Mouse (Mus musculus): ENCODE results near the gene Tbr1. TPM values are rescaled to one million over a fixed set of nuclear protein-coding genes. Genes with fewer than 3 reads are reported as not detected.

Tbr1 gene
- under 1 TPM; 0.77 to 0.87 TPM for polyA plus RNA-seq (2017; shearing (Covaris generic))

GRCm38 (mm10) chr2:61802656-61803251 lies at the start of gene Tbr1:
Gene Tbr1 (plus strand): TSS chr2:61802930.

Other genes with a start within 250 kb of the Tbr1 start
- 100 to 1,000 TPM; 136 to 202 TPM for gene Tank, start 224.3 kb upstream of the Tbr1 start, polyA plus RNA-seq (2017; shearing (Covaris generic))
- gene Psmd14, start 91.2 kb upstream of the Tbr1 start, polyA plus RNA-seq (2017; shearing (Covaris generic)) = 100 to 1,000 TPM; 150 to 179 TPM
- gene Slc4a10, start 243.5 kb downstream of the Tbr1 start, polyA plus RNA-seq (2017; shearing (Covaris generic)) = 1 to 10 TPM in 1 of 2 experiments, under 1 TPM in 1; 0.55 to 1.9 TPM